Mouse (Mus musculus) heart, postnatal 0 days (tissue): ENCODE data around the gene Alg1.

Experiments
- CTCF ChIP-seq: IDR thresholded peaks from 2 replicates; pipeline ENCODE4 v1.5.1; 2016; ENCODE audit warnings: antibody characterized with exemption, control low read depth, low read depth
- EP300 ChIP-seq: IDR thresholded peaks from 2 replicates; pipeline ENCODE4 v1.6.1; 2016; ENCODE audit warnings: antibody characterized with exemption, low read depth

DNA sequence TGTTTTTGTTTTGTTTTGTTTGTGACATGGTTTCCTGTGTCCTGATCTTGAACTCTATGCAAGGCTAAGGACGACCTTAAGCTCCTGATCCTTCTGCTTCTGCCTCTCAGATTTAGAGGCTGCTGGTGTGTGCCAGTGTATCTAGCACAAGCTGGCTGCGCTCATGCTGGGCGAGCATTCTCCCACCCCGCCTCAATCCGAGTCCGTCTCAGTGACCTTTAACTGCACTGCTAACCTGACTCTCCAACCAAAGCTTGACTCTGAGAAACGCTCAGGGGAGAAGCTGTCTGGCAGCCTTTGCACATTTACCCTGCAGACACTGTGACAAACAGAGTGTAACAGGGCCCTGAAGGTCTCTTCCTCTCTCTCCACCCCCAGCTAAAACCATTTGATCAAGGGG is 47.7 kb upstream of the Alg1 start:
- TF ChIP-seq CTCF (no peak), EP300 (no peak)
